Mouse (Mus musculus): ENCODE data around the gene Arfrp1. TPM values are rescaled to one million over a fixed set of nuclear protein-coding genes. Genes with fewer than 3 reads are reported as not detected.

Arfrp1 gene
- polyA plus RNA-seq (2017; shearing (Covaris generic)), result 10 to 100 TPM; 52.2 to 60.8 TPM

GRCm38 (mm10) chr2:181364860-181365596 is at the start of gene Arfrp1, which contains the start of gene Zgpat:
Gene Arfrp1 (minus strand): TSS chr2:181365404.
Gene Zgpat (plus strand): TSS chr2:181364928.
- ATAC-seq, result peak; percentile 85

DNA sequence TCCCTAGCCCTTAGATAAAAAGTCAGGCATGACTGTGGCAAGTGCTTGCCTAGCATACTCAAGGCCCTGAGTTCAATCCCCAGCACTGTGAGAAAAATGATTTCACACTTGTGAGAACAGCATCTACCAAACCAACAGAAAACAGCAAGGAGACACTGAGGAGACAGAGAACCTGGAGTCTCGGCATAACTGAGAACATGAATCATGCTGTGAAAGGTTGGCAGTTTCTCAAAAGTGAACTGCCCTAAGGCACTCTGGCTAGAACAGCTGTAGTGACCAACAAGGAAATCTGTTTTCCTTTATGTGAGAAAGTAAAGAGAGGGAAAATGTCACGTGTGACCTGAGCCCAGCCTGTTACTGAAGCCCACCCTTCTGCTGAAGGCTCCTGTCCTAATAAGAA is 47.9 kb upstream of the Arfrp1 start:
- ATAC-seq, result no peak

- peak; percentile 95 for ATAC-seq
Measured at GRCm38 (mm10) chr2:181410760-181411473, 45.7 kb upstream of the Arfrp1 start.

GRCm38 (mm10) chr2:181409643-181410042 is 44.4 kb upstream of the Arfrp1 start:
- ATAC-seq, result no peak

DNA sequence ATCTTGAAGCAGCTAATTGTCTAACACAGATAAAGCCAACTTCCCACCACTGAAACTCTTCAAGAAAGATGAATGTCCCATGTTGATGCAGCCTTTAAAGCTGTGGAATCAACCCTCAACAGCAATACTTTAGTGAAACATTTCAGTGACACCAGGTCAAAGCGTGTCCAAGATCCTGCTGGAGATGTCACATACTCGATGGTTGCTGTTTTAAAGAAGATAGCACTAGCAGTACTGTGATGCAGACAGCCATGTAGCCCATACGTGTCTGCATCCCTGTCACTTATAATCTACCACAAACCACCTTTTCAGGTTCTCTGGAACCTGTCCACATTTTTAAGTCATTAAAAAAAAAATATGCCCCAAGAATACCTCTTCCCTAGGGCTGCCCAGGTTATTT is 38.5 kb upstream of the Arfrp1 start:
- ATAC-seq, result no peak

- ATAC-seq, result no peak
Measured at GRCm38 (mm10) chr2:181401497-181401896, 36.3 kb upstream of the Arfrp1 start.

DNA sequence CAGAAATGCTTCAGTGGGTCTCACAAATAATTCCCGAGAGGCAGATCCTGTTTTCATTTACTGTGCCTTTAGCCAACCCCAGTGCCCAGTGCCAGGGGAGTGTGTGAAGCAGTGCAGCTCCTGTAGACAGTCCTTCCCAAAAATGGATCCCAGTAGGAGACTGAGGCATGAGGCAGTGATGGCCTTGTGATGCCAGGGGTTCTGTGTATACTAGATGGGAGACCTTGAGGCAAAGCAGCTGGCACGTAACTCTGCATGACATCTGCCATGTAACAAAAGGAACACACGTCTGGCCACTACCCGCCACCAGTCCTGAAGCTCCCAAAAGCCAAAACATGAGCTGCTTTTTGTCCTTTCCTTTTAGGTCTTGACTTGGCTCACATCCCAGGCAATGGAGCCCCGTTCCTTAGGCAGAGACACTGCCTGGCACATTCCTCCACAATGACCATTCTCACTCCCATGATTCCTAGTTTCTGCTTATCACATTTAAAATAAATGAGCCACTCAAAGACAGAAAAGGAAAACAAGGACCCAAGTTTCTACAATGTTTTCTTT is 32.1 kb upstream of the Arfrp1 start:
- ATAC-seq, result no peak

GRCm38 (mm10) chr2:181394086-181394485 is 28.9 kb upstream of the Arfrp1 start:
- ATAC-seq, result no peak

DNA sequence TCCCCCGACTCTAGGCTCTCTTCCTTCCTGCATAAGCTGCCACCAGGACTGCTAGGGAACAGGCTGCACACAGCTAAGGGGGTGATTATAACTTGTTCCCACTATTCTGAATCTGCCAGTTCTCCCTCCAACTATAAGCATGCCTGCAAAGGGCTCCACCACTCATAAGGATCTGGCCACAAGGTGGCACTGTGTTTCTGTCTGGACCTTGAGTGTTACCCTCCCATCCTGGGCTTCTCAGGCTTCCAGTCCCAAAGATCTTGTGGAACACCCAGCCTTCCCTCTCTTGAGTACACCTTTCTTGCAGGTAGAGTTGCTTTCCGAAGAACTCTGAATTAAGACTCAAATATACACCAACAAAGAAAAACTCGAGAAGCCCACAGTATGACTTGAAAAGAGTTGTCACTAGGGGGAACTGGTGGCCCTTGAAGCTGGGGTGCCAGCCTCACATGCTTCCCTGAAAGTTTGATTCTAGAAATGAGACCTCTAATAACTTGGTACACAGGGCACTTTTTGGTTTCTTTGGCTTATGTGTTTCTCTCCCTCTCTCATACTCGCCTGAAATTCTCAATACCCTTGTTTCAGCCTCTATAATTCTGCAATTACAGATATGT is 27.5 kb upstream of the Arfrp1 start:
- ATAC-seq, result peak; percentile 76

DNA sequence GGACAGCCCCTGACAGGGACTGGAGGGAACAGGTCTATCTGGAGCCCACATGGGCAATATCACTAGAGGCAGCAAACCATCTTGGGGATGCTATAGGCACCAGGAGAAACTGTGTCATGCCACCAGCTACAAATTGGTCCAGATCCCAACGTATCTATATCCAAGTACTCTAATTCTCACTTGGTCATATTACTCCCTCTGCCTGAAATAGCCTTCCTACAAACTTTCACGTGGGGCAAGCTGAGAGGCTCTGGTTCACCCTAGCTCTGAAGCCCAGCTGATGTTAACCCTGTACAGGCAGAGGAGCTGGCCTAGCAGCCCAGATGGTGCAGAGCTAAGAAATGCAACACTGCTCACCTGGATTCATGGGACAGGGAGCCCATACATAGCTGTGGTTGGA is 26.3 kb upstream of the Arfrp1 start:
- no peak for ATAC-seq

DNA sequence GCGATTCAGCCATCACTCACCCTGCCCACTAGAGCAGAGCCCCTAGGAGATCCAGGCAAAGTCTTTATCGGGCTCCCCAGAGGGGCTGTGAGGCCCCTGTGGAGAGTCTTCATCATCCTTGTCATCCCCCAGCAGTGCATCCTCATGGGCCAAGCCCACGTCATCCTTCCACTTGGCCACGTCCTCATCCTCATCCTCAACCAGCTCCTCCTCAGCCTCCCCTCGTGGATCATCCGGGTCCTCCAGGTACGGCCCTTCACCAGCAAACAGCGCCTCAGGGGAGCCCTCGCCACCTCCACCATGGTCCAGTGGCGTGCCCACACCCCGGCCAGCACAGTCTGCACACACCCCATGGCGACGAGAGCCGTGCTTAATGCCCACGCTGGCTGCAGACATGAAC is 25.8 kb upstream of the Arfrp1 start:
- no peak for ATAC-seq

DNA sequence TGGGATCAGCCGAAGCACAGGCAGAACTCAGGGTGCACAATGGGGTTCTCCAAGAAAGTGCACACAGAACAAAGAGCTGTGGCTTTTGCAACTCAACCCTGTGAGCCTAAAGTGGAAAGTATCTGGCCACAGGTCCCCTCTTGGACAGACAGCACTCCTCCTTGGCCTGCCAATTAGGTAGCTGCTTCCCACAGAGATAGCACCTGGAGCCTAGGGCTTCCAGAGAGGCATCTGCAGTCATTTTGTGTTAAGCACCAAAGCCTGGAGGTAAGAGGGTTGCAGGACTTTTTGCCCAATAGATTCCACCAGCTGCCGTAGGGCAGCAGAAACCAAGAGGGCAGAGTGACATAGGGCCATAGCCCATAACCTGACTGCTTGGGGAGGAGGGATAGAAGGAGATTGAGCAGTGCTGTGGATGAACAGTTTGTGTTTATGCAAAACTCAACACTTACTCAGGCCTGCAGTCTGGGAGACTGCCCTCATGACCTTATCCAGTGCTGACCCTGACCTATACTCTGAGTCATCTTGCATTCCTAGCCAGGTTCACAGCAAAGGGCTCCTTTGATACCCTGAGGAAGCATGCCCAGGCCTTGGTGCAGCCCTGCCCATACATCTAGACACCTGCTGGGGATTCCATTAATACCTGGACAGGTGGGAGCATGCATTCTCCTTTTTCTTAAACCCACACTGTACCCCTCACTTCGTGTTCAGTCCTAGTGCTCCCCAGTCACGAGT is 25.1 kb upstream of the Arfrp1 start:
- no peak for ATAC-seq

GRCm38 (mm10) chr2:181386663-181387210 is 21.5 kb upstream of the Arfrp1 start:
- no peak for ATAC-seq

- ATAC-seq, result no peak
Measured at GRCm38 (mm10) chr2:181385885-181386284, 20.7 kb upstream of the Arfrp1 start.

GRCm38 (mm10) chr2:181384919-181385391 is 19.8 kb upstream of the Arfrp1 start:
- ATAC-seq, result no peak

DNA sequence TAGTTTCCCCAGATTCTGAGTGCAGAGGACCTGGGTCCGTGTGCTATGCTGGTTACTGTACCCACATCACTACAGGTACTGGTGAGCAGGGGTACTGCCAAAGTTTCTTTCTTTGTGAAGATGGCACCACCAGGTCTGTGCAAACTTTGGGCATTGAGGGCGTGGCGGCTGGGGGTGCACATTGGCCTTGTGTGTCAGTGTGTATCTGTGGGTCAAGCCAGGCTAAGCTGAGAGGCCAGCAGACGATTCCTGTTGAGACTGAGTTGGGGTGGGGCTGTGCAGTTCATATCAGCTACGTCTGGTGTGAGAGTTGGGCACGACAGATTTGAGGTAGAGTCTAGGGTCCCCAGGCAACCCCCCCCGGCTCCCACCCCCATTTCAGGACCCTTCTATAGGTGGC is 19.3 kb upstream of the Arfrp1 start:
- ATAC-seq, result no peak

DNA sequence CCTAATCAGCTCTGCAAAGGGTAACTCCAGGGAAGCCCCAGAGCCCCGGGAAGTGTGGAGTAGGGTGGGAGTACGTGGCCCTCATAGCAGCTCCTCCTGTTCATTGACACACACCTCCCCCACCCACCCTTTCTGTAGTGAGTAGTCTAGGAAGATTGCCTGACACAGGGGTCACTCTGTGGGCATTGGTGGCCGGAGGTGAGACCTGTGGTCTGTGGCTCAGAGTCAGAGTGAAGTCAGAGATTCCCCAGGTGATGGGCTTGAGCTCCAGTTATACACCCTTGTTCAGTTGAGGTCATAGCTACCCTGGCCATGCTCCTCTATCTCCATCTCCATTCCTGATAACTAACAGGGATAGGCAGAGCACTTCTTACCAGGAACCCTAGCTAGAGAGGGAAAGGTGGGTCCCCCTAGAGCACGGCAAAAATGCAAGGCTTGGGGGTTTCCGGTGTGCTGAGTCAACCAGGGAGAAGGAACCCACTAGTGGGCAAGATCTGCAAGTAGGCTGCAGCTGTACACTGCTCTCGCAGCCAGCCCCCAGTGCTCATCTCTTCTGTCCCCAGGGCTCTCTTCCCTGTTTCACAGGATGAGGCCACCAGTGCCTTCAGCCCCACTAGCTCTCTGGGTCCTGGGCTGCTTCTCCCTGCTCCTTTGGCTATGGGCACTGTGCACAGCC is 16.6 kb upstream of the Arfrp1 start:
- peak; percentile 54 for ATAC-seq

GRCm38 (mm10) chr2:181381107-181381506 is 15.9 kb upstream of the Arfrp1 start:
- ATAC-seq, result peak; percentile 83

GRCm38 (mm10) chr2:181380251-181380650 is 15.0 kb upstream of the Arfrp1 start:
- no peak for ATAC-seq

DNA sequence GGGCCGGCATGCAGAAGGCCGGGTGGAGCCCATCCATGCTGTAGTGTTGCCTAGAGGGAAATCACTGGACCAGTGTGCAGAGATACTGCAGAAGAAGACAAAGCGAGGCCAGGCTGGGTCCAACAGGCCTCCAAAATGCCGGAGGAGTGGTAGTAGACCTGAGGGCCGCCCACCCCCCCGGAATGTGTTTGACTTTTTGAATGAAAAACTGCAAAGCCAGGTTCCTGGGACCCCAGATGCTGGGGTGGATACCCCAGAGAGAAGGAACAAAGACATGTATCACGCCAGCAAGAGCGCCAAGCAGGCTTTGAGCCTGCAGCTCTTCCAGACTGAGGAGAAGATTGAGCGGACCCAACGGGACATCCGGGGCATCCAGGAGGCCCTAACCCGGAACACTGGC is 14.6 kb upstream of the Arfrp1 start, which contains the start of gene Lime1:
TSS of gene Lime1 (plus strand) at position 301 of the 400 bp plus-strand sequence.
- no peak for ATAC-seq

GRCm38 (mm10) chr2:181378701-181379100 is 13.5 kb upstream of the Arfrp1 start:
- ATAC-seq, result no peak
